Mouse (Mus musculus) heart, postnatal 0 days (tissue): ENCODE data around the gene BC052040.

Experiments
- CTCF ChIP-seq: IDR thresholded peaks from 2 replicates; pipeline ENCODE4 v1.5.1; 2016; ENCODE audit warnings: antibody characterized with exemption, control low read depth, low read depth
- EP300 ChIP-seq: IDR thresholded peaks from 2 replicates; pipeline ENCODE4 v1.6.1; 2016; ENCODE audit warnings: antibody characterized with exemption, low read depth

DNA sequence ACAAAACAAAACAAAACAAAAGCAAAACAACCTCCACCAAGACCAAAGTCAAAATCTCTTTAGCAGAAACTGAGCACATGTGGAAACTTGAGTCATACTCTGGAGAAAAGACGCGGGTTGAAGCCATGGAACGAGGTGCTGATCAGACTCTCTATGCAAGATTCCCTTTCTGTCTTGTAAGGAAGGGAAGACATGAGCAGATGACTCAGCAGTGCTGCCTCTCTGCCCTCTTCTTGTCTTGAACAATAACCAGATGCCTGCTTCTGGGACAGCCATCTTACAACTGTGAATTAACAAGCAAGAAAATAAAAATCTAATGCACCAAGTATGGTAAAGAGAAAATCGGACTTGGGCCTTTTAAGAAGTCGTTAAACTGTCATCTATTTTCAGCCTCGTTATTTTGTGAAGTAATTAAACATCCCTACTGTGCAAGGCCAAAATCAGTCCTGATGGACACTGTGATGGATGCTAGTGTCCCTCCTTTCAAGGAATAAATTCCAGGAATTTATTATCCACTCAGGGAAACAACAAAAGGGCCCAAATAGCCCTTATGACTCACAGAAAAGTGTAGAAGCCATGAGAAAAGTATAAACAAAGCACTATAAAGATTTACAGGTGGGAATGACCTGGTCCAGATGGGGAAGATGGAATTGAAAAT, 18.0 kb upstream of the BC052040 start:
- TF ChIP-seq EP300 (no peak), CTCF (no peak)
